Mouse (Mus musculus) frontal cortex, adult 2 months (tissue): ENCODE measurements at regions not wholly inside any gene's neighbourhood (a gene's known extent, or its start where the extent isn't known, plus 50 kb on each side); places are given as distances from the start of the nearest gene placed in this dataset.

Experiments used
- DNase-seq, 2 experiments: peaks; one replicate each; pipeline ENCODE4 v3.0.0; 2022; ENCODE audit warnings: low spot score in 1 of 2; ENCODE audit errors: extremely low spot score in 1 of 2

- no peak for DNase-seq
Observed at GRCm38 (mm10) chr10:46454442-46454841, 876.8 kb downstream of the Hace1 start.

DNA sequence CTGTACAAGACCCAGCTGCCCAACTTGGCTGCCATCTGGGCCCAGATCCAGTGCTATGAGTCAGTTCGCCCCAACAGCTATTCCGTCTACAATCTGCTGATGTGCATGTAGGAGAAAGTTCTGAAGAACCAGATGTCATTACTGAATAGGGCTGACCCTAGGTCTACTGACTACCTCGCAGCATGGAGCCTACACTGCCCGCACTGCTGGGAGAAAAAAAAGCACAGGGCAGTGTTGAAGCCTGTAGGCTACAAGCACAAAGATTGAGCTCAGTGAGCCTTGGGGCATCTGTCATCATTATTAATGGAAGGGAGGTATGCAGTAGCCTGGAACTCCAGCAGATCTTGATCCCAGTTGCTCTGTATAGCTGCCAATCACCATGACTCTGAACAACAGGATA, 881.1 kb downstream of the Hace1 start:
- peak in 1 of 2 experiments; percentile 7 for DNase-seq

- peak; percentile 37 to 77 for DNase-seq
Observed at GRCm38 (mm10) chr10:46483656-46484055, 906.0 kb downstream of the Hace1 start.
